Mouse (Mus musculus) ES-Bruce4 (cell line): Measurements from ENCODE around the gene Cmpk1.

ENCODE experiments used
- CTCF ChIP-seq: IDR thresholded peaks from one replicate; pipeline ENCODE4 v1.8.1; 2011; ENCODE audit warnings: low read depth, low read length
- EP300 ChIP-seq: IDR thresholded peaks from 2 replicates; pipeline ENCODE4 v1.6.1; 2011; ENCODE audit warnings: low read depth, low read length; ENCODE audit not compliant: insufficient read depth
- POLR2A ChIP-seq: IDR thresholded peaks from one replicate; pipeline ENCODE4 v1.8.1; 2011; ENCODE audit warnings: low read length; ENCODE audit not compliant: insufficient read depth

DNA sequence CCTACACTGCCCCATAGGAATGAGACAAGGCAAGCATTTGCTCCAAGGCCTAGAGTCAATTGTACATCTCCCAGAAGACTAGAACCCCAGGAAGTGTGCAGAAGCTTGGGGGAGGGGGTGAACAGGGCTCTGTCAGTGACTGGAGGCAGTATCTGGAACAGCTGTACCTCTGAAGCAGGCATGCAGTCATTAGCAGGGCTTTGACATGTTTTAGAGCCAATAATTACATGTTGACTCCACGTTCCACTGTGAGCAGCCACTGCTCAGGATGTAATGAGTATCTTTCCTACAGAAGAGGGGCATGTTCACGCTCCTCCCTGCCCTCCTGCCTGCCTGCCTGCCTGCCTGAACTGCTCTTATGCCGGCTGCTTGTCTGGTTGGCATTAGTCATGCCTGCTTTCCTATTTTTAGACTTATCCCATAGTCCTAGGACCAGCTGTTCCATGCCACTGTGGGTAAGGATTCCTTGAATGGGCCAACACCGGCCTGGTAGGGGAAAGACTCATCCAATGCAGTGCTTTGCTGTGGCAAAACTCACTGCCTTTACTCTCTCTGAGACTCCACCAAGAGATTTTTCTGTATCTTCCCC is 49.5 kb downstream of the Cmpk1 start:
- TF ChIP-seq CTCF (no peak), POLR2A (no peak), EP300 (no peak)
